Mouse (Mus musculus) left cerebral cortex, adult 9 months (tissue): Measurements from ENCODE around the gene A430078G23Rik.

Source experiments
- DNase-seq, 2 experiments: peaks; one replicate each; pipeline ENCODE4 v3.0.0; 2022; ENCODE audit warnings: low spot score in 2 of 2

The A430078G23Rik gene

DNA sequence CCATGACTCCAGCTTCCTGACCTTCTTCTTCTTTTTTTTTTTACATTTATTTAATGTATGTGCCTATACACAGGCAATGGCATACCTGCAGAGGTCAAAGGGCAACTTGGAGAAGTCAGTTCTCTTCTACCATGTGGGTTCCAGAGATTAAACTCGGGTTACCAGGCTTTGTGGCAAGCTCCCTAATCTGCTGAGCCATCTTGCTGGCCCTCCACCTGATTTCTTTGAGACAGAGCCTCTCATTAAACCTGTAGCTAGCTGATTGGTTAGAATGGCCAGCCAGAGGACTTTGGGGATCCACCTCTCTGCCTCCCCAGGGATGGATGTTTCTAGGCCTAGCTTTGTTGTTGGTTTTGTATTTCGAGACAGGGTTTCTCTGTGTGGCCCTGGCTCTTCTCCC is 57.9 kb downstream of the A430078G23Rik start:
- DNase-seq = no peak

- DNase-seq = no peak
These were observed 58.7 kb downstream of the A430078G23Rik start for GRCm38 (mm10) chr8:3411901-3412301.

DNA sequence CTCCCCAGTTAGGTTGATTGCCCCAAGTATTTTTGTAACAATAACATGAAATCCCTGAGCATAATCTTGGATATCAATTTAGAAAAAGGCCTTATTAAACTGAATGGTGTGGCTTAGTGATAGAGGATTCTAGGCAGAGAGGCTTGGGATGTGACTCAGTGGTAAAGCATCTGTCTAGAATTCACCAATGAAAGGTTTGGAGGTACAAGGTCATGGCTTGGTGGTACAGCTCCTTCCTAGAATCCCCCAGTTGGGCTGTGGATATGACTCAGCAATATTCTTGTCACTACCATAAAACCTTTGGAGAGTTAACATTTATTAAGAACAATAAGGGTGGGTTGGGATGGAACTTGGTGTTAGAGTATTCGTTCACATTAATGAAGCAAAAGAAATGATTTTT is 59.6 kb downstream of the A430078G23Rik start:
- DNase-seq = no peak

DNA sequence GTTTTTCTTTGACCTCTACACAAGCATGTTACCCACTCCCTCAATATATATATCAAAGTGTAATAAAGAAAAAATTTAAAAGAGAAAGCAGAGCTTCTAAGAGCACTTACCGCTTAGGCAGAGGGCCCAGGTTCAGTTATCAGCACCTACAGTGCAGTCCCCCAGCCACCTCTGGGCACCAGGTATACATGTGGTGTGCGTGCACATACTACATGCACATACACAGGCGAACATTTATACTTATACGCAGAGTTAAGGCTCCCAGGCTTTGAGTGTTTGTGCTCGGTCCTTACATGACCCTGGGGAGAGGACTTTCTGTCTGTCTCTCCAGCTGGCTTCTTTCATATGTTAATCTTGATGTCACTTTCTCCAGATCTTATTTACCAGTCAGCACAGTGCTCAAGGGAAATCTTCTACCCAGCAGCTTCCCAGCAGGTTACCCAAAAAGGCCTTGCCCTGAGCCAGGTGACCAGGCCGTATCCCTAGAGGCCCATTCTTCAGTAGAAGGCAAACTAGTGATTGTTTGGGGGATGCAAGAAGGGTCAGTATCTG is 61.5 kb downstream of the A430078G23Rik start:
- no peak for DNase-seq

GRCm38 (mm10) chr8:3415259-3415658 is 62.0 kb downstream of the A430078G23Rik start:
- DNase-seq = no peak

DNA sequence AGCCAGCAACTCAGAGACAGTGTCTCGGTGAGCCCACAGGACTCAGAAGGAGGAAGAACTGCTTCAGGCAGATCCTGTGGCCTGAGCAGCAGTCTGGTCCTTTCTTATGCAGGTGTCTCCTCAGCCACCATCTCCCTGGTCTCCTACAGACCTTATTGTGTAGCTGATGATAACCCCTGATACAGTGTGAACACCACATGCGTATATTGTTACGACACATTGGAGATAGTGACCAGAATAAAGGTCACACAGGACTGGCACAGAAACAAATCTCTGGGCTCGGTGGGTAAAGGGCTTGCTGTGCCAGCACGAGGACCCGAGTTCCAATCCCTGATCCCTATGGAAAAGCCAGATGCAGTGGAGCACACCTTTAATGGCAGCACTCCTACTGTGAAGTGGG is 62.4 kb downstream of the A430078G23Rik start:
- DNase-seq = no peak

- no peak for DNase-seq
These were observed 63.6 kb downstream of the A430078G23Rik start for GRCm38 (mm10) chr8:3416846-3417245.

DNA sequence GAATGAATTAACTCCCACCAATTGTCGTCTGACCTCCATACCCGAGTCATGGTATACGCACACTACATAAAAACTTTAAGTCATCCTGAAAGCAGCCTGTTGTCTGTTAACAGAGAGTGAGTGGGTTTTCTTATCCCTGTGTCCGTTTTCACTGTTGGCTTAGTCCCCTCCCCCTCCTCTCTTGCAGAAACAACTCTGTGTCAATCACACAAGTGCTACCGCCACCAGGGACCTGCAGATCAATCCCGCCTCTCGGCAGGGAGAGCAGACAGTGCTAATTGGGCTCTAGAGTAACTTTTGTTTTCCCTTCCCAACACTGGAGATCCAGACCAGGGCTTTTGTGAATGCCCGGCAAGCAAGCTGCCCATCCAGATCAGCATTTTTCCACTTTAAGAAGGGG is 64.2 kb downstream of the A430078G23Rik start:
- no peak for DNase-seq

- no peak for DNase-seq
These were observed 64.9 kb downstream of the A430078G23Rik start for GRCm38 (mm10) chr8:3418101-3418500.

GRCm38 (mm10) chr8:3420105-3420706 is 67.0 kb downstream of the A430078G23Rik start:
- no peak for DNase-seq

GRCm38 (mm10) chr8:3421507-3421906 is 68.3 kb downstream of the A430078G23Rik start:
- DNase-seq = no peak

- DNase-seq = no peak
These were observed 72.0 kb downstream of the A430078G23Rik start for GRCm38 (mm10) chr8:3425217-3425616.

GRCm38 (mm10) chr8:3426211-3426610 is 73.0 kb downstream of the A430078G23Rik start:
- no peak for DNase-seq

DNA sequence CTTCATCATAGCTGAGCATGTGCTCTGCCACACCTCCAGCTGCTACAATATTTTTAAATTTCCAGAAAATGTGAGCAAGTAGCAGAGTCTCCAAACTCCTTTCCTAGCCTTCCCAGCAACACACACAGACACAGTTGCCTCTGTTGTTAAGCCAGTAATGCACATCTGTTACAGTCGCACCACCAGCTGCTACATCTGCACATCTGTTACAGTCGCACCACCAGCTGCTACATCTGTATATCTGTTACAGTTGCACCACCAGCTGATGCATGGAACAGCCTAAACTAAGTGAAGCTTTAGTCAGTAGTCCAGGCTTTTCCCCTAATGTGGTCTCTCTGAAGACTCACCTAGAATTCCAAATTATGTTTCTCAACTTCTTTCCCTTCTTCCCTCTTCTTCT is 75.2 kb downstream of the A430078G23Rik start:
- DNase-seq = no peak

GRCm38 (mm10) chr8:3429966-3430365 is 76.8 kb downstream of the A430078G23Rik start:
- DNase-seq = no peak

DNA sequence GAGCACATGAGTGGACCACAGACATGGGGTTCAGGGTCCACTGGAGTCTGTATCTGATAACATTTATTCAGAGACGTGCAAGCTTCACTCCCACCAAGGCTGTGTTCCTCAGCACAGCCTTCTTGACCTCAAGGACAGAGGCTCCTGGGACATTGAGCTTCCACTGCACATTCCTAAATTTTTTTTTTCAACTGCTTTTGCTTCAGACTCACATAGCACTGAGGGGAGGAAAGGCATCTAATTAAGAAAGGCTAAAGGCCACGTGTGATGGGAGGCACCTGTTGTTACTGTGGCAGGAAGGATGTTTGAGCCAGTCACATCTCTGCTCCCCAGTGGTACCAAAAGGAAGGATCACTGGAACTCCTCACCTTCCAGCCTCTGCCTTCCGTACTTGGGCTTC is 77.9 kb downstream of the A430078G23Rik start:
- DNase-seq = no peak

- no peak for DNase-seq
These were observed 83.3 kb downstream of the A430078G23Rik start for GRCm38 (mm10) chr8:3436492-3436891.

DNA sequence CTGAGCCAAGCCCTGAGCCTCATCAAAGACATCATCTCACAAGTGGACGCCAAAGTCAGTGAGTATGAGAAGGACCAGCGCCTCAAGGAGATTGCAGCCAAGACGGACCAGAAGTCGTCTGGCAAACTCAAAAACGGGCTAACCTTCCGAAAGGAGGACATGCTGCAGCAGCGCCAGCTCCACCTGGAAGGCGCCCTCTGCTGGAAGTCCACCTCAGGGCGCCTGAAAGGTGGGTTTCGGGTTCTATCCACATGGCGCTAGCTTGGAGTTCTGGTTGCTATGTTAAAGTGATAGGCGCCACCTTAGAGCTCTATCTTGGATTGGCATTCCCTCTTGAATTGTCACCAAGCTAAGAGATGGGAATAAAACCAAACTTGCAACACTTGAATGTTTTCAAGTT is 86.3 kb downstream of the A430078G23Rik start:
- DNase-seq = no peak
